Mouse (Mus musculus) G1E (cell line): ENCODE measurements around the gene Sqstm1. TPM values are rescaled to one million over a fixed set of nuclear protein-coding genes. Genes with fewer than 3 reads are reported as not detected.

ENCODE experiments used
- ATAC-seq: 2 replicates; pipeline ENCODE4 v1.8.0; 2016; ENCODE audit warnings: mild to moderate bottlenecking; ENCODE audit not compliant: insufficient number of reproducible peaks, poor library complexity, low FRiP score, severe bottlenecking; ENCODE audit errors: extremely low read depth
- DNase-seq: peaks from one replicate; pipeline ENCODE4 v3.0.0; 2012; ENCODE audit warnings: low spot score
- H3K27me3 ChIP-seq: 2 replicates; pipeline ENCODE4 v1.6.1; 2012; ENCODE audit warnings: mild to moderate bottlenecking, low read length, inconsistent platforms; ENCODE audit not compliant: insufficient read depth
- H3K36me3 ChIP-seq: replicated peaks from 2 replicates; pipeline ENCODE3; 2012; ENCODE audit warnings: mild to moderate bottlenecking, inconsistent platforms
- H3K4me1 ChIP-seq: 2 replicates; pipeline ENCODE4 v1.6.1; 2012; ENCODE audit warnings: low read depth, low read length, inconsistent platforms, mixed read lengths; ENCODE audit not compliant: insufficient read depth
- H3K4me3 ChIP-seq: 2 replicates; pipeline ENCODE4 v1.5.1; 2012; ENCODE audit warnings: low read depth, mild to moderate bottlenecking, inconsistent platforms, low read length, moderate library complexity, mixed read lengths
- H3K9me3 ChIP-seq: replicated peaks from 2 replicates; pipeline ENCODE4 v1.6.1; 2012; ENCODE audit warnings: inconsistent platforms
- CTCF ChIP-seq: IDR thresholded peaks from 2 replicates; pipeline ENCODE4 v1.5.1; 2012; ENCODE audit warnings: low read depth, low read length, inconsistent platforms, mixed read lengths
- GATA1 ChIP-seq: IDR thresholded peaks from 2 replicates; pipeline ENCODE4 v1.6.1; 2012; ENCODE audit warnings: borderline replicate concordance, low read length, inconsistent platforms, mixed read lengths
- GATA2 ChIP-seq: IDR thresholded peaks from 2 replicates; pipeline ENCODE4 v1.6.1; 2012; ENCODE audit warnings: low read depth, low read length, inconsistent platforms, borderline replicate concordance
- POLR2AphosphoS5 ChIP-seq: IDR thresholded peaks from 2 replicates; pipeline ENCODE4 v1.6.1; 2012; ENCODE audit warnings: low read depth, low read length, inconsistent platforms; ENCODE audit not compliant: insufficient replicate concordance
- TAL1 ChIP-seq: conservative IDR thresholded peaks from 2 replicates; pipeline ENCODE4 v1.6.1; 2012; ENCODE audit warnings: low read depth, low read length, inconsistent platforms, mixed read lengths
- polyA plus RNA-seq: library from polyadenylated mRNA; stranded (reverse); fragments of >175 nt; gene quantifications from 2 replicates; pipeline ENCODE4 v1.2.3, GENCODE M21; 2012
- total RNA-seq, 2 experiments: library from RNA; stranded (forward) in 1 of 2; stranded (reverse) in 1 of 2; fragments of 200-1000 nt in 1 of 2; fragments of >200 nt in 1 of 2; fragmentation: Nextera tagmentation in 1 of 2; gene quantifications; 2 replicates each; pipeline ENCODE4 v1.2.3; 2014 to 2017

Sqstm1 gene
- total and polyA plus RNA-seq, 3 experiments = 138 to 687 (median 252) TPM

DNA sequence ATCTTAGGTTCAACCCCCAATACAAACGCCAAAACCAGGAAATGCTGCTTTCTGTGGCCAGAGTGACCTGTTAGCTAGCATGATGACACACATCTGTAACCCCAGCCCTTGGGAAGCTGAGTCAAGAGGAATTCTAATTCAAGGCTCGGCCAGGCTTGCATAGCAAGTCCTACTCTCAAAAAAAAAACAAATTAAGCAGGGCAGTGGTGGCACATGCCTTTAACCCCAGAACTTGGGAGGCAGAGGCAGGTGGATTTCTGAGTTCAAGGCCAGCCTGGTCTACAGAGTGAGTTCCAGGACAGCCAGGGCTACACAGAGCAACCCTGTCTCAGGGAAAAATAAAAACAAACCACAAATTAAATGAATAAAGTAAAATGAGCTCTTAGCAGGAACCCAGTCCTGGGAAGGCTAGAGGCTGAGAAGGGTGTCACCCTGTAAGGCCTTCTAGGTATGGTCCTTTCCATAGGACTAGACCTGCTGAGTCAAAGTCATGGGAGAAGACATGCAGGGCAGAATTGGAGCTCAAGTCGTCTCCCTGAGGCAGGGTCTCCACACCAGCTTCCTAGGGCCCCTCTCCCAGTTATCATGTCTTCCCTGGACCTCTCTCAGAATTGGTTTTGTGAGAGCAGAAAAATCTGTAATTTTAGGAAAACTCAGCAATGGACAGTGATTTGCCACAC lies 1.6 kb upstream of the Sqstm1 start:
- no peaks in the 10 kb centered on the region for H3K9me3 ChIP-seq
- peaks cover 49% of the 10 kb centered on the region for H3K36me3 ChIP-seq
- peaks cover 74% of the 10 kb centered on the region for H3K4me1 ChIP-seq
- H3K27me3 ChIP-seq = no peaks in the 10 kb centered on the region
- DNase-seq (no peak), ATAC-seq (no peak)
- TF ChIP-seq GATA1 (no peak), POLR2AphosphoS5 (no peak), GATA2 (no peak), CTCF (no peak), TAL1 (no peak)
- H3K4me3 ChIP-seq = no peak overlapping the region

GRCm38 (mm10) chr11:50211322-50212059 lies 864 bp upstream of the Sqstm1 start:
- Histone ChIP-seq H3K36me3 (peaks cover 49% of the 10 kb centered on the region), H3K4me3 (peak overlapping the region; percentile 92), H3K4me1 (peaks cover 72% of the 10 kb centered on the region), H3K27me3 (no peaks in the 10 kb centered on the region), H3K9me3 (no peaks in the 10 kb centered on the region)
- no peak for TF ChIP-seq POLR2AphosphoS5
- no peak for TF ChIP-seq CTCF
- no peak for TF ChIP-seq TAL1
- TF ChIP-seq GATA2 = no peak
- no peak for TF ChIP-seq GATA1
- DNase-seq = no peak
- ATAC-seq = no peak

DNA sequence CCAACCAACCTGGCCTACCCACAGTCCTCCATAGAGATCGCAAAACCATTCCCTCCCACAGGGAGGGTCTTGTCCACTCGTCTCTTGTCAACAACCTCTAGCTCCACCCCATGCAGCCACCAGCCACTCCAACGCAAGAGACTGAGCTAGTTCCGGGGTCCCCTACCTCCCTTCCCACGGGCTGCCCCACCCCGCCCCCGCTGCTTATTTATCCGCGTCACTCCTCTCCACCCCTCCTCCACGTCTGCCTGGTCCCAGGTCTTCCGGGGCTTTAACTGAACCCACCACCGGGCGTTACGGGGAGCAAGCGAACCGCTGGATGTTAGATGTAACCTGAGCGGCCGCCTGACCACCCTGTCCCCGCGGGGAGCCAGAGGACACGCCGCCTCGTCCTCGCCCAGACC lies 524 bp downstream of the Sqstm1 start:
- Histone ChIP-seq H3K27me3 (no peaks in the 10 kb centered on the region), H3K4me1 (peaks cover 58% of the 10 kb centered on the region), H3K4me3 (peak overlapping the region; percentile 92), H3K9me3 (no peaks in the 10 kb centered on the region), H3K36me3 (peaks cover 49% of the 10 kb centered on the region)
- ATAC-seq (peak; percentile 94), DNase-seq (peak; percentile 92)
- TF ChIP-seq POLR2AphosphoS5 (no peak), CTCF (no peak), GATA1 (no peak), TAL1 (no peak), GATA2 (no peak)

DNA sequence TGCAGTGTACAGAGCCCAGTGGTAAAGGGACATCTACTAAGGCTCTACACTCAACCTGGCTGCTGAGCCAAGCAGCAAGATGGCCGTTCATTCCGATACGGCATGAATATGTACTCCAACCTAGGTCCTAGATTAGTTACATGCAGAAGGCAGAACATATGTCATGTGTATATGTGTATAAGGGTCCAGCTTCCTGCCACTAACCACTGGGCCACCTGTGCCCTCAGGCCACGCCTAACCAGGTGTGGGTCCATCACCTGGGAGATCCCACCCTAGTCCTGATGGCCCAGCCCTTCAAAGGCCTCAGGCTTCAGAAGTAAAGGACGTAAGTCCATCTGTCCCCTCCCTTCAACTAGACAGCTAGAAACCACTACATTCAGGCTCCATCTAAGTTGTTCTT lies 2.6 kb downstream of the Sqstm1 start:
- DNase-seq (no peak), ATAC-seq (no peak)
- Histone ChIP-seq H3K27me3 (no peaks in the 10 kb centered on the region), H3K4me3 (no peak overlapping the region), H3K36me3 (peaks cover 65% of the 10 kb centered on the region), H3K4me1 (peaks cover 58% of the 10 kb centered on the region), H3K9me3 (no peaks in the 10 kb centered on the region)
- TF ChIP-seq CTCF (no peak), TAL1 (no peak), GATA2 (no peak), POLR2AphosphoS5 (no peak), GATA1 (no peak)

DNA sequence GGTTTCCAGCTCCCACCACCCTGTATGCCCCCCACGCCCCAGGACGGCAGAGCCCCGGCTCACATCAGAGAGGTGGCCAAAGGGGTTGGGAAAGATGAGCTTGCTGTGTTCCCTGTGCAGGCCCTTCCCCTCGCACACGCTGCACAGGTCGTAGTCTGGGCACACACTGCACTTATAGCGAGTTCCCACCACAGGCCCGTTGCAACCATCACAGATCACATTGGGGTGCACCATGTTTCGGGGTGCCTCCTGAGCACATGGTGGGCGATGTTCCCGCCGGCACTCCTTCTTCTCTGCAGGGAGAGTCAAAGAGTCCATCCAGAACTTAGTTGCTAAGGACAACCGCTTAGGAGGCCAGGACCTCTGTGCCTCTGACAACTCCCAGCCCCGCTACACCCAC lies 3.3 kb downstream of the Sqstm1 start:
- ATAC-seq (no peak), DNase-seq (no peak)
- Histone ChIP-seq H3K9me3 (no peaks in the 10 kb centered on the region), H3K27me3 (no peaks in the 10 kb centered on the region), H3K4me1 (peaks cover 51% of the 10 kb centered on the region), H3K36me3 (peaks cover 67% of the 10 kb centered on the region), H3K4me3 (no peak overlapping the region)
- TF ChIP-seq CTCF (no peak), GATA1 (no peak), GATA2 (no peak), TAL1 (no peak), POLR2AphosphoS5 (no peak)

- no peaks in the 10 kb centered on the region for H3K27me3 ChIP-seq
- peaks cover 80% of the 10 kb centered on the region for H3K36me3 ChIP-seq
- H3K4me3 ChIP-seq = no peak overlapping the region
- peaks cover 38% of the 10 kb centered on the region for H3K4me1 ChIP-seq
- no peak for DNase-seq
- H3K9me3 ChIP-seq = no peaks in the 10 kb centered on the region
- no peak for ATAC-seq
- no peak for TF ChIP-seq GATA2
- no peak for TF ChIP-seq CTCF
- TF ChIP-seq POLR2AphosphoS5 = no peak
- no peak for TF ChIP-seq GATA1
- TF ChIP-seq TAL1 = no peak
These were observed 4.6 kb downstream of the Sqstm1 start for GRCm38 (mm10) chr11:50206037-50206436.
